Mouse (Mus musculus): ENCODE data around the gene Rabgap1l.

DNA sequence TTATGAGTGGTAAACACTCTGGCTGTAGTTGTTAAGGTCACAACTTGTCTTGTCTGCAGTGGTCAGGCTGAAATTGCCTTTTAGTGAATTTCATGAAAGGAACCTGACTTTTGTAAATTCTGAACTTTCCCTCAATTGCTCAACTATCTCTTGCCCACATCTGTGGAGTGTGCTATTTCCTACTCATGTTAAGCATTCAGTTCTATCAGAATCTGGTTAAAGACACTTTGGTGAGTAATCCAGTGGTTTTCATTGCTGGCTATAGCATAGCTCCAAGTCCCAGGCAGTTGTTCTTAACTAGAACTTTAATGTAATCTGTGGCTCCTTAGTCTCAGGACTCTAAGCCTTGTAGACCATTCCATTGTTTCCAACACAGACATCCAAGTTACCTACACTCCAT lies 421.3 kb downstream of the Rabgap1l start:
- no peak for TF ChIP-seq CTCF (IDR thresholded peaks at IDR 0.05)
- no peak for TF ChIP-seq EP300 (IDR thresholded peaks at IDR 0.05)
